Mouse (Mus musculus): ENCODE data around the gene Tmbim6. TPM values are rescaled to one million over a fixed set of nuclear protein-coding genes. Genes with fewer than 3 reads are reported as not detected.

The Tmbim6 gene
- polyA plus RNA-seq, 1 experiment from 2014 or later: 233 TPM

GRCm38 (mm10) chr15:99420521-99421014 is 27.9 kb downstream of the Tmbim6 start:
- H3K4me2 ChIP-seq (ENCODE audit: low read length): peak overlapping the region; percentile 26
- no peaks in the 10 kb centered on the region for H3K9me3 ChIP-seq (ENCODE audit: control insufficient read depth, low read length)
- peak; percentile 62; the same call in 1 of the 2 replicates for ATAC-seq (ENCODE audit: low FRiP score, low TSS enrichment)
- WGBS: 2% methylated on average over 12 of the region's 12 CpGs
- no peak overlapping the region for H3K4me3 ChIP-seq (replicated peaks; ENCODE audit: low read depth, low read length)
- peaks cover 37% of the 10 kb centered on the region for H3K36me3 ChIP-seq (ENCODE audit: control insufficient read depth, insufficient read depth, low read length)
- no peaks in the 10 kb centered on the region for H3K27me3 ChIP-seq (ENCODE audit: control insufficient read depth, insufficient read depth, low read length)
- DNase-seq: peak; percentile 80
- no peak overlapping the region; the same call in 1 of the 2 replicates for H3K9ac ChIP-seq (replicated peaks; ENCODE audit: low read length)
- H3K4me1 ChIP-seq (ENCODE audit: control insufficient read depth, insufficient read depth, low read length): peaks cover 6% of the 10 kb centered on the region; the same call in 1 of the 2 replicates
- H3K27ac ChIP-seq (replicated peaks; ENCODE audit: low read depth, low read length): peak overlapping the region; percentile 32

GRCm38 (mm10) chr15:99421152-99421551 is 28.5 kb downstream of the Tmbim6 start:
- ATAC-seq (ENCODE audit: low FRiP score, low TSS enrichment): no peak
- peaks cover 42% of the 10 kb centered on the region for H3K36me3 ChIP-seq (ENCODE audit: control insufficient read depth, insufficient read depth, low read length)
- peak overlapping the region; percentile 32 for H3K27ac ChIP-seq (replicated peaks; ENCODE audit: low read depth, low read length)
- no peak overlapping the region for H3K4me2 ChIP-seq (ENCODE audit: low read length)
- DNase-seq: no peak
- no peak overlapping the region for H3K9ac ChIP-seq (replicated peaks; ENCODE audit: low read length)
- no peaks in the 10 kb centered on the region for H3K9me3 ChIP-seq (ENCODE audit: control insufficient read depth, low read length)
- no peaks in the 10 kb centered on the region for H3K27me3 ChIP-seq (ENCODE audit: control insufficient read depth, insufficient read depth, low read length)
- WGBS: 82% methylated on average over 9 of the region's 9 CpGs
- H3K4me1 ChIP-seq (ENCODE audit: control insufficient read depth, insufficient read depth, low read length): peaks cover 6% of the 10 kb centered on the region; the same call in 1 of the 2 replicates
- H3K4me3 ChIP-seq (replicated peaks; ENCODE audit: low read depth, low read length): no peak overlapping the region

- DNase-seq (no peak), ATAC-seq (ENCODE audit: low FRiP score, low TSS enrichment) (no peak)
- no peaks in the 10 kb centered on the region for H3K9me3 ChIP-seq (ENCODE audit: control insufficient read depth, low read length)
- H3K27me3 ChIP-seq (ENCODE audit: control insufficient read depth, insufficient read depth, low read length): no peaks in the 10 kb centered on the region
- WGBS: 89% methylated on average over 8 of the region's 8 CpGs
- no peak overlapping the region for H3K4me2 ChIP-seq (ENCODE audit: low read length)
- H3K36me3 ChIP-seq (ENCODE audit: control insufficient read depth, insufficient read depth, low read length): peaks cover 48% of the 10 kb centered on the region
- no peak overlapping the region for H3K9ac ChIP-seq (replicated peaks; ENCODE audit: low read length)
- no peak overlapping the region for H3K4me3 ChIP-seq (replicated peaks; ENCODE audit: low read depth, low read length)
- peaks cover 6% of the 10 kb centered on the region; the same call in 1 of the 2 replicates for H3K4me1 ChIP-seq (ENCODE audit: control insufficient read depth, insufficient read depth, low read length)
- peak overlapping the region; percentile 32; the same call in 1 of the 2 replicates for H3K27ac ChIP-seq (replicated peaks; ENCODE audit: low read depth, low read length)
These were observed 29.0 kb downstream of the Tmbim6 start for GRCm38 (mm10) chr15:99421676-99422075.

- ATAC-seq (ENCODE audit: low FRiP score, low TSS enrichment): no peak
These were observed 29.9 kb downstream of the Tmbim6 start for GRCm38 (mm10) chr15:99422551-99422950.

GRCm38 (mm10) chr15:99423131-99423530 is 30.4 kb downstream of the Tmbim6 start:
- no peak for ATAC-seq (ENCODE audit: low FRiP score, low TSS enrichment)
- Histone ChIP-seq H3K4me1 (ENCODE audit: control insufficient read depth, insufficient read depth, low read length) (peaks cover 6% of the 10 kb centered on the region; the same call in 1 of the 2 replicates), H3K4me3 (replicated peaks; ENCODE audit: low read depth, low read length) (no peak overlapping the region), H3K4me2 (ENCODE audit: low read length) (no peak overlapping the region), H3K27me3 (ENCODE audit: control insufficient read depth, insufficient read depth, low read length) (no peaks in the 10 kb centered on the region), H3K9ac (replicated peaks; ENCODE audit: low read length) (no peak overlapping the region), H3K27ac (replicated peaks; ENCODE audit: low read depth, low read length) (no peak overlapping the region), H3K36me3 (ENCODE audit: control insufficient read depth, insufficient read depth, low read length) (peaks cover 62% of the 10 kb centered on the region), H3K9me3 (ENCODE audit: control insufficient read depth, low read length) (no peaks in the 10 kb centered on the region)
- no peak for DNase-seq
- 91% methylated on average over 10 of the region's 10 CpGs for WGBS

More at GRCm38 (mm10) chr15:99422551-99422950, 29.9 kb downstream of the Tmbim6 start:
- Histone ChIP-seq H3K36me3 (ENCODE audit: control insufficient read depth, insufficient read depth, low read length) (peaks cover 56% of the 10 kb centered on the region), H3K9ac (replicated peaks; ENCODE audit: low read length) (no peak overlapping the region), H3K27me3 (ENCODE audit: control insufficient read depth, insufficient read depth, low read length) (no peaks in the 10 kb centered on the region), H3K4me1 (ENCODE audit: control insufficient read depth, insufficient read depth, low read length) (peaks cover 6% of the 10 kb centered on the region; the same call in 1 of the 2 replicates), H3K4me3 (replicated peaks; ENCODE audit: low read depth, low read length) (no peak overlapping the region), H3K4me2 (ENCODE audit: low read length) (no peak overlapping the region), H3K27ac (replicated peaks; ENCODE audit: low read depth, low read length) (no peak overlapping the region), H3K9me3 (ENCODE audit: control insufficient read depth, low read length) (no peaks in the 10 kb centered on the region)
- no peak for DNase-seq
- WGBS: 91% methylated on average over 23 of the region's 23 CpGs

- Histone ChIP-seq H3K9ac (replicated peaks; ENCODE audit: low read length) (no peak overlapping the region), H3K9me3 (ENCODE audit: control insufficient read depth, low read length) (no peaks in the 10 kb centered on the region), H3K36me3 (ENCODE audit: control insufficient read depth, insufficient read depth, low read length) (peaks cover 67% of the 10 kb centered on the region), H3K4me3 (replicated peaks; ENCODE audit: low read depth, low read length) (no peak overlapping the region), H3K27me3 (ENCODE audit: control insufficient read depth, insufficient read depth, low read length) (no peaks in the 10 kb centered on the region), H3K4me1 (ENCODE audit: control insufficient read depth, insufficient read depth, low read length) (peaks cover 6% of the 10 kb centered on the region; the same call in 1 of the 2 replicates), H3K27ac (replicated peaks; ENCODE audit: low read depth, low read length) (no peak overlapping the region), H3K4me2 (ENCODE audit: low read length) (no peak overlapping the region)
- DNase-seq: no peak
- ATAC-seq (ENCODE audit: low FRiP score, low TSS enrichment): no peak
- WGBS: 95% methylated on average over 9 of the region's 9 CpGs
These were observed 31.2 kb downstream of the Tmbim6 start for GRCm38 (mm10) chr15:99423884-99424283.

- no peaks in the 10 kb centered on the region for H3K9me3 ChIP-seq (ENCODE audit: control insufficient read depth, low read length)
- no peak overlapping the region for H3K9ac ChIP-seq (replicated peaks; ENCODE audit: low read length)
- ATAC-seq (ENCODE audit: low FRiP score, low TSS enrichment) (no peak), DNase-seq (no peak)
- no peak overlapping the region for H3K4me3 ChIP-seq (replicated peaks; ENCODE audit: low read depth, low read length)
- WGBS: 86% methylated on average over 8 of the region's 8 CpGs
- H3K27ac ChIP-seq (replicated peaks; ENCODE audit: low read depth, low read length): no peak overlapping the region
- H3K36me3 ChIP-seq (ENCODE audit: control insufficient read depth, insufficient read depth, low read length): peaks cover 65% of the 10 kb centered on the region
- peaks cover 5% of the 10 kb centered on the region; the same call in 1 of the 2 replicates for H3K4me1 ChIP-seq (ENCODE audit: control insufficient read depth, insufficient read depth, low read length)
- H3K27me3 ChIP-seq (ENCODE audit: control insufficient read depth, insufficient read depth, low read length): no peaks in the 10 kb centered on the region
- no peak overlapping the region for H3K4me2 ChIP-seq (ENCODE audit: low read length)
These were observed 37.7 kb downstream of the Tmbim6 start for GRCm38 (mm10) chr15:99430394-99430793.

GRCm38 (mm10) chr15:99431063-99431462 is 38.4 kb downstream of the Tmbim6 start:
- H3K4me3 ChIP-seq (replicated peaks; ENCODE audit: low read depth, low read length): no peak overlapping the region
- peaks cover 58% of the 10 kb centered on the region for H3K36me3 ChIP-seq (ENCODE audit: control insufficient read depth, insufficient read depth, low read length)
- WGBS: 92% methylated on average over 10 of the region's 10 CpGs
- H3K4me2 ChIP-seq (ENCODE audit: low read length): no peak overlapping the region
- H3K9ac ChIP-seq (replicated peaks; ENCODE audit: low read length): no peak overlapping the region
- no peaks in the 10 kb centered on the region for H3K9me3 ChIP-seq (ENCODE audit: control insufficient read depth, low read length)
- H3K4me1 ChIP-seq (ENCODE audit: control insufficient read depth, insufficient read depth, low read length): peaks cover 5% of the 10 kb centered on the region; the same call in 1 of the 2 replicates
- no peak overlapping the region for H3K27ac ChIP-seq (replicated peaks; ENCODE audit: low read depth, low read length)
- no peaks in the 10 kb centered on the region for H3K27me3 ChIP-seq (ENCODE audit: control insufficient read depth, insufficient read depth, low read length)
- ATAC-seq (ENCODE audit: low FRiP score, low TSS enrichment) (no peak), DNase-seq (no peak)

- Histone ChIP-seq H3K4me1 (ENCODE audit: control insufficient read depth, insufficient read depth, low read length) (peaks cover 5% of the 10 kb centered on the region; the same call in 1 of the 2 replicates), H3K36me3 (ENCODE audit: control insufficient read depth, insufficient read depth, low read length) (peaks cover 54% of the 10 kb centered on the region), H3K9me3 (ENCODE audit: control insufficient read depth, low read length) (no peaks in the 10 kb centered on the region), H3K4me2 (ENCODE audit: low read length) (no peak overlapping the region), H3K27me3 (ENCODE audit: control insufficient read depth, insufficient read depth, low read length) (no peaks in the 10 kb centered on the region), H3K9ac (replicated peaks; ENCODE audit: low read length) (no peak overlapping the region), H3K4me3 (replicated peaks; ENCODE audit: low read depth, low read length) (no peak overlapping the region), H3K27ac (replicated peaks; ENCODE audit: low read depth, low read length) (no peak overlapping the region)
- DNase-seq (no peak), ATAC-seq (ENCODE audit: low FRiP score, low TSS enrichment) (no peak)
- WGBS: 85% methylated on average over 7 of the region's 7 CpGs
These were observed 38.8 kb downstream of the Tmbim6 start for GRCm38 (mm10) chr15:99431504-99431903.

All from midbrain, embryonic 14.5 days (tissue).